Mouse (Mus musculus) myocyte (in vitro differentiated cells): Measurements from ENCODE around the gene Fbxo41. TPM values are rescaled to one million over a fixed set of nuclear protein-coding genes. Genes with fewer than 3 reads are reported as not detected.
"Not testable (repeated sequence)": the region's sequence is repeated elsewhere in the genome, so short reads cannot be mapped to it uniquely, and the experiment has no call there.

ENCODE experiments used
- H3K27me3 ChIP-seq: one replicate; pipeline ENCODE4 v1.6.1; 2011; ENCODE audit not compliant: control insufficient read depth, insufficient read depth, insufficient read length
- H3K36me3 ChIP-seq: one replicate; pipeline ENCODE4 v1.6.1; 2011; ENCODE audit not compliant: control insufficient read depth, insufficient read depth
- H3K4me2 ChIP-seq: one replicate; pipeline ENCODE4 v1.6.1; 2011; ENCODE audit warnings: low read depth, control low read depth
- H3K4me3 ChIP-seq: one replicate; pipeline ENCODE4 v1.5.1; 2011; ENCODE audit warnings: mild to moderate bottlenecking, control low read depth, moderate library complexity
- H3K79me2 ChIP-seq: one replicate; pipeline ENCODE4 v1.6.1; 2011; ENCODE audit not compliant: control insufficient read depth, insufficient read depth
- H3ac ChIP-seq: one replicate; pipeline ENCODE4 v1.6.1; 2011; ENCODE audit not compliant: control insufficient read depth, insufficient read length
- CEBPB ChIP-seq: IDR thresholded peaks from 2 replicates; pipeline ENCODE4 v1.6.1; 2011; ENCODE audit warnings: mild to moderate bottlenecking, moderate library complexity; ENCODE audit not compliant: poor library complexity, insufficient read depth, severe bottlenecking
- E2F4 ChIP-seq: IDR thresholded peaks from one replicate; pipeline ENCODE4 v1.6.1; 2011; ENCODE audit warnings: mild to moderate bottlenecking, control low read depth, moderate library complexity; ENCODE audit not compliant: insufficient read depth
- MAX ChIP-seq: IDR thresholded peaks from one replicate; pipeline ENCODE4 v1.6.1; 2011; ENCODE audit warnings: low read depth, mild to moderate bottlenecking, control low read depth
- MYOD1 ChIP-seq, 3 experiments: IDR thresholded peaks; one replicate each; pipeline ENCODE4 v1.6.1; 2011; ENCODE audit warnings: control low read depth in 2 of 3, low read depth in 2 of 3, mild to moderate bottlenecking in 2 of 3, moderate library complexity in 1 of 3; ENCODE audit not compliant: insufficient read length in 2 of 3, control insufficient read depth in 1 of 3
- MYOG ChIP-seq, 3 experiments: IDR thresholded peaks; one replicate each; pipeline ENCODE4 v1.6.1; 2011; ENCODE audit warnings: control low read depth in 2 of 3, low read depth in 2 of 3, mild to moderate bottlenecking in 2 of 3; ENCODE audit not compliant: insufficient read length in 2 of 3, control insufficient read depth in 1 of 3, insufficient read depth in 1 of 3
- POLR2A ChIP-seq: IDR thresholded peaks from one replicate; pipeline ENCODE4 v1.6.1; 2011; ENCODE audit warnings: low read depth, mild to moderate bottlenecking, control low read depth, moderate library complexity; ENCODE audit not compliant: insufficient read length
- POLR2AphosphoS2 ChIP-seq: IDR thresholded peaks from one replicate; pipeline ENCODE4 v1.6.1; 2011; ENCODE audit warnings: low read depth, control low read depth; ENCODE audit not compliant: insufficient read length
- REST ChIP-seq: IDR thresholded peaks from one replicate; pipeline ENCODE4 v1.6.1; 2011; ENCODE audit warnings: mild to moderate bottlenecking, control low read depth, moderate library complexity; ENCODE audit not compliant: insufficient read depth, insufficient read length
- SRF ChIP-seq: IDR thresholded peaks from one replicate; pipeline ENCODE4 v1.6.1; 2011; ENCODE audit warnings: low read depth; ENCODE audit not compliant: control insufficient read depth, insufficient read length
- TCF12 ChIP-seq: IDR thresholded peaks from one replicate; pipeline ENCODE4 v1.6.1; 2011; ENCODE audit warnings: mild to moderate bottlenecking, control low read depth; ENCODE audit not compliant: poor library complexity, insufficient read depth, severe bottlenecking
- TCF3 ChIP-seq: IDR thresholded peaks from one replicate; pipeline ENCODE4 v1.6.1; 2011; ENCODE audit warnings: low read depth, control low read depth; ENCODE audit not compliant: insufficient read length
- USF1 ChIP-seq: IDR thresholded peaks from one replicate; pipeline ENCODE4 v1.6.1; 2011; ENCODE audit warnings: low read depth, mild to moderate bottlenecking, control low read depth, moderate library complexity
- polyA plus RNA-seq: library from polyadenylated mRNA; unstranded; fragments of >200 nt; fragmentation: generic; extraction: Trizol; gene quantifications from one replicate; pipeline ENCODE4 v1.2.1, GENCODE M21; 2012; ENCODE audit warnings: missing spikeins

Fbxo41 gene
- polyA plus RNA-seq, 1 experiment: not detected

DNA sequence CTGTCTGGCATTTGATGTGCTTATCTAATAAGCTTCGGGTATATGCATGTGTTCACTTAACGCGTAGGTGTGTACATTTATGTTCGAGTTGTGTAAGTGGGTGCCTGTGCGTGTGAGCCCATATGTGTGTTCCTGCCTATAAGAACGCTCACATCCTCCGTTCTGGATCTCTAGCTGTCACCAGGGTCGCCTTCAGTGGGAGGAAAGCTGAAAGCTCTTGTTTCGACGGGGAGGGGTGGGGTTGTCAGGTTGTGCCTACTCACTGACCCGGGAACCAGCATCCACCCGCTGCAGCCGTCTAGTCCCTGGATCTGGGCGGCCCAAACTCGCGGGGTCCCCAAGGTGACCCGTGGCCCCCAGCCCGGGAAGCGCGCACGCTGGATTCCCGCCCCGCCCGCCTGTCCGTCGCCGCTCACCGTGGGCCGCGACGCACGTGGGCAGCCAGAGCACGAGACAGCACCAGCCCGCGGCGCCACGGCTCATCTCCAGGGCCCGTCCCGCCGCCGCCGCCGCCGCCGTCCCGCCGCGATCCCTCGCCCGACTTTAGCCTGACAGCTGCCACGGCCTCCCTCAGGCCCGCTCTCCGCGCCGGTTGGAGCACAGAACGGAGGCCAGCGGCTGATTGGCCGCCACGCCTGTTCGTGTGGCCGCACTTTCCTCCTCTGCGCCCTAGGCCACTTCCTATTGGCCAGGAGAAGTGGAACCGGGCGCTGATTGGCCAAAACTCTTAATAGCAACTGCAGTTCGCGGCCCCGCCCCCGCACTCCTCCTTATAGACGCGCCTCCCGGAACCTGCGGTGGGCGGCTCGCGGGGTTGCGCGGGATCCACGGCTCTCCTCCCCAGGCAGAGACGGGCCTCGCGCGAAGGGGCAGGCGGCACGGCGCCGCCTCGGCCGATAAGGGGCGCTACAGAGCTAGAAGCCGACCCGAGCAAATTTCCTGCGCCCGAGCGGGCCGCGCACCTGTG lies 51.8 kb downstream of the Fbxo41 start, which contains the start of gene Cct7:
Cct7 (plus strand) TSS at position 818 of the 967 bp plus-strand sequence.
- Histone ChIP-seq H3K36me3 (no peaks in the 10 kb centered on the region), H3ac (peak within 1 kb of the TSS; percentile 34), H3K27me3 (no peaks in the 10 kb centered on the region), H3K4me3 (peak within 1 kb of the TSS; percentile 92), H3K79me2 (peaks cover 40% of the 10 kb centered on the region), H3K4me2 (peak within 1 kb of the TSS; percentile 92)
- TF ChIP-seq MYOG (IDR thresholded peaks at IDR 0.05; ENCODE audit: control insufficient read depth in 1 of 3, insufficient read depth in 1 of 3, insufficient read length in 2 of 3, low read depth in 2 of 3) (peak in 2 of 3 experiments; percentile 87 to 88), POLR2A (peak; percentile 59), MYOD1 (IDR thresholded peaks at IDR 0.05; ENCODE audit: control insufficient read depth in 1 of 3, insufficient read length in 2 of 3, low read depth in 2 of 3) (peak in 2 of 3 experiments; percentile 60 to 78), TCF3 (no peak), SRF (no peak), POLR2AphosphoS2 (no peak), CEBPB (no peak)

DNA sequence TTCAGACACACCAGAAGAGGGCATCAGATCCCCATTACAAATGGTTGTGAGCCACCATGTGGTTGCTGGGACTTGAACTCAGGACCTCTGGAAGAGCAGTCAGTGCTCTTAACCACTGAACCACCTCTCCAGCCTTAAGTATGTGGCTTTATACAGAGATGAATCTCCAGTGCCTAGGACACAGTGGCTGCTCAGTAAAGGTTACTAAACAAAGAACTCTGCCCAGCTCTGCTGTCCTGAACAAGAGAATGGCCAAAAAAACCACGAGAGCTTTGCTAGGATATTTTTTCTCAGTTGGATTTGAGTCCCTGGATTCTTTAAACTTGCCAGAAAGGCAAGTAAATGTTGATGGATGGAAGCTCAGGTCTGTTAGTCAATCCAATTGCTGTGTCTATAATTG lies 52.7 kb downstream of the Fbxo41 start:
- Histone ChIP-seq H3K4me2 (peak overlapping the region; percentile 92), H3K79me2 (peaks cover 32% of the 10 kb centered on the region), H3K4me3 (peak overlapping the region; percentile 92)
- not testable (repeated sequence) for H3K36me3 ChIP-seq, H3ac ChIP-seq, H3K27me3 ChIP-seq

DNA sequence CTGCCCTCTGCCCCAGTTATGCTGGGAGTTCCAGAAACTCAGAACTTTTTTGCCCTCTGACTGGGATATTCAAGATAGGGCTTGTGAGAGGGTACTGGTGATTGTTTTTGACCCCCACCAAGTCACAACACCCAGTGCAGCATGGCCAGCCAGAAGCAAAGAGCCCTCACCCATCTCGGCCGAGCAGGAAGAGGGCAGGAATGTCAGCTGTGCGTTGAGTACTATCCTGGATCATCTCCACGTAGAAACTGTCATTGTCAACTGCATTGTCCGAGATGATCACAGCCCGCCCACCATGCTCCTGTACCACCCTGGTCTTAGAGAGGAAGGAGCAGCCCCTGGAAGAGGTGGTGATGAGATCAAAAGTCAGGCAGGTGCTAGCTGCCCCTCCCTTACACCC lies 55.4 kb downstream of the Fbxo41 start:
- no peak overlapping the region for H3ac ChIP-seq
- no peak overlapping the region for H3K4me3 ChIP-seq
- peaks cover 4% of the 10 kb centered on the region for H3K79me2 ChIP-seq
- peaks cover 6% of the 10 kb centered on the region for H3K36me3 ChIP-seq
- no peak overlapping the region for H3K4me2 ChIP-seq
- peak; percentile 56 for TF ChIP-seq POLR2AphosphoS2
- TF ChIP-seq TCF12: no peak
- H3K27me3 ChIP-seq: no peaks in the 10 kb centered on the region

DNA sequence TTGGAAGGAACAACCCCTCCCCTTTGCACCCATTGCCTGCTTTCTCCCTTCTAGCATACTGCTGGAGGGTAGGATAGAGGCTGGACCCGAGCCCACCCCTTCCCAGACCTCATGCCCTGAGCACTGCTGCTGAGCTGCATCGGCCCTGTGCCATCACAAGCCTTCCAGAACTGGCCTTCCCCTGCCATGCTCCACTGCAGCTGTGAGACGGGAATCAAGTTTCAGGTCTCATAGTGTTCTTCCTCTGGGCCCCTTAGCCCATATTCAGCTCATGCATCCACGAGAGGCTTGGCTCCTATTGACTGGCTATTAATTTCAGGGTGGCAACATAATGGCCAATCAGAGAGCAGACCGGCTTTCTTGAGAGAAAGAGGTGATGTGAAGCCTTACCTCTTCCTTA lies 57.5 kb downstream of the Fbxo41 start:
- Histone ChIP-seq H3ac (no peak overlapping the region), H3K79me2 (no peaks in the 10 kb centered on the region), H3K4me3 (no peak overlapping the region), H3K27me3 (no peaks in the 10 kb centered on the region), H3K4me2 (no peak overlapping the region), H3K36me3 (peaks cover 20% of the 10 kb centered on the region)
- TF ChIP-seq SRF (no peak), TCF12 (no peak), POLR2AphosphoS2 (no peak), MAX (no peak), USF1 (no peak), POLR2A (no peak), TCF3 (no peak), MYOG (IDR thresholded peaks at IDR 0.05; ENCODE audit: control insufficient read depth in 1 of 3, insufficient read depth in 1 of 3, insufficient read length in 2 of 3, low read depth in 2 of 3) (no peak), REST (no peak), MYOD1 (IDR thresholded peaks at IDR 0.05; ENCODE audit: control insufficient read depth in 1 of 3, insufficient read length in 2 of 3, low read depth in 2 of 3) (no peak), CEBPB (no peak)

DNA sequence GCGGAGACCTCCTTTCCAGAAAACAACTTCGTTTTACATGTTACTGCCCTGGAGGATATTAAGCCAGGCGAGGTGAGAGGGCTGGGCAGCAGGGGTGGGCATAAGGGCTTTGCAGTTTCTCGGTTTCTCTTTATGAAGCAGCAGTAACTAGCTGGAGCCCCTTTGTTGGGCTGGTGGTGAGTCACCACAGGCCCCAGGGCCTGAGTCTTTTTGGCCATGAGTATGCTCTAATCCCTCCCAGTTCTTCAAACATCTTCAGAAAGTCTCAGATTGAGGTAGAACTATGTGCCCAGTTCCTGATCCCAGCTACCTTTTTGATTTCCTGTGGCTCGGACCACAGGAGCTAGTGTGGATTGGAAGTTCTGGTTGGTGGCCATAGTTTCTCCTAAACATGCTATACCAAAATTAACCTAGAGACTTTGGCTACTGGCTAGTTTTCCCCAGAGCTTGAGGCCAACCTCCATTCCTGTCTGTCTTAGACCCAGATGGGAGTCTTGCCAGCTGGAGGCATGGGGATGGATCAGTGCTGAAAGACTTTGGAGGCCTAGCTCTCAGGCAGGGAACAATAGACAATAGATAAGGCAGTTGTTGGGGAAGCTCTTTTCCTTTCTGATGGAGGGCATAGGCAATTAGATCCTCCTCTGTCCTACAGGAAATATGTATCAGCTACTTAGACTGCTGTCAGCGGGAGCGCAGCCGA lies 58.4 kb downstream of the Fbxo41 start:
- H3K27me3 ChIP-seq: no peaks in the 10 kb centered on the region
- no peak overlapping the region for H3ac ChIP-seq
- H3K4me2 ChIP-seq: no peak overlapping the region
- no peak overlapping the region for H3K4me3 ChIP-seq
- no peaks in the 10 kb centered on the region for H3K79me2 ChIP-seq
- H3K36me3 ChIP-seq: peaks cover 20% of the 10 kb centered on the region
- no peak for TF ChIP-seq TCF12
- no peak for TF ChIP-seq REST
- TF ChIP-seq TCF3: no peak
- no peak for TF ChIP-seq POLR2A
- no peak for TF ChIP-seq CEBPB
- TF ChIP-seq MYOG (IDR thresholded peaks at IDR 0.05; ENCODE audit: control insufficient read depth in 1 of 3, insufficient read depth in 1 of 3, insufficient read length in 2 of 3, low read depth in 2 of 3): no peak
- TF ChIP-seq POLR2AphosphoS2: no peak
- no peak for TF ChIP-seq MAX
- TF ChIP-seq SRF: no peak
- TF ChIP-seq E2F4: no peak
